Mouse (Mus musculus): ENCODE results near the gene Dlx2. TPM values are rescaled to one million over a fixed set of nuclear protein-coding genes. Genes with fewer than 3 reads are reported as not detected.
A peak's percentile ranks its signal among the peaks of the same experiment; 100 is the strongest.

Dlx2 gene
- 44.8 and 51.2 TPM in 2 replicates for polyA plus RNA-seq (2014; fragmentation: Nextera tagmentation; extraction: Ambion mirVana)

GRCm38 (mm10) chr2:71546640-71547071 is at the start of gene Dlx2:
Dlx2 (minus strand) TSS chr2:71546754.
- ATAC-seq (peak; percentile 82), DNase-seq (ENCODE audit: low spot score) (peak; percentile 90)
- H3K36me3 ChIP-seq (ENCODE audit: control insufficient read depth, insufficient read depth, low read length) = peaks cover 5% of the 10 kb centered on the region; the same call in 1 of the 2 replicates
- H3K4me2 ChIP-seq (ENCODE audit: low read length) = peak within 1 kb of the TSS; percentile 90
- peak within 1 kb of the TSS; percentile 95 for H3K27ac ChIP-seq (ENCODE audit: low read depth, low read length)
- under 1% methylated on average over 37 of the region's 37 CpGs for WGBS
- peaks cover 9% of the 10 kb centered on the region for H3K4me1 ChIP-seq (ENCODE audit: control insufficient read depth, insufficient read depth, low read length)
- no peaks in the 10 kb centered on the region for H3K9me3 ChIP-seq (replicated peaks; ENCODE audit: control insufficient read depth, low read length)
- peaks cover 39% of the 10 kb centered on the region for H3K27me3 ChIP-seq (replicated peaks; ENCODE audit: control insufficient read depth, insufficient read depth, low read length)
- peak within 1 kb of the TSS; percentile 66 for H3K4me3 ChIP-seq (ENCODE audit: low read depth, low read length)
- peak within 1 kb of the TSS; percentile 84 for H3K9ac ChIP-seq (ENCODE audit: low read length)

DNA sequence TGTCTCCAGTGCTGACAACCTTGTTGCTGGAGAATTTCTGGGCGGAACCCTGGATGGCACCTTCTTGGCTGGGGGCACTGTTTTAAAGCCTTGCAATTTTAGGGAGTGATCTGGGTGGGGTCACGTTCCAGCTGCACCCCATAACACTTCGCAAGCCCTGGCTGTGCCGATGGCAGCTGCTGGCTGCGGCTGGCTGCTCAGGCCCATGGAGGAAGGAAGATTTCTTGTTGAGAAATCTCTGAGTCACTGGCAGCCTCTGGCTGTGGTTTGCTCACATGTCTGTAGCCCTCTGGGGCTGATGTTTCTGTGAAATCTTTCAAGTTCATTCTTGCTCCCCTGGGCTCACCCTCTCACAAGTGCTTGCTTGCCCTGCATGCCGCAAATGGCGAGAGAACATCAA is 47.9 kb upstream of the Dlx2 start:
- no peak overlapping the region for H3K27ac ChIP-seq (ENCODE audit: low read depth, low read length)
- H3K4me3 ChIP-seq (ENCODE audit: low read depth, low read length) = no peak overlapping the region
- no peaks in the 10 kb centered on the region; the same call in 1 of the 2 replicates for H3K4me1 ChIP-seq (ENCODE audit: control insufficient read depth, insufficient read depth, low read length)
- H3K27me3 ChIP-seq (replicated peaks; ENCODE audit: control insufficient read depth, insufficient read depth, low read length) = no peaks in the 10 kb centered on the region
- no peak for ATAC-seq
- H3K9ac ChIP-seq (ENCODE audit: low read length) = no peak overlapping the region; the same call in 1 of the 2 replicates
- 83% methylated on average over 7 of the region's 7 CpGs for WGBS
- no peaks in the 10 kb centered on the region for H3K36me3 ChIP-seq (ENCODE audit: control insufficient read depth, insufficient read depth, low read length)
- no peaks in the 10 kb centered on the region for H3K9me3 ChIP-seq (replicated peaks; ENCODE audit: control insufficient read depth, low read length)
- DNase-seq (ENCODE audit: low spot score) = no peak
- H3K4me2 ChIP-seq (ENCODE audit: low read length) = no peak overlapping the region

DNA sequence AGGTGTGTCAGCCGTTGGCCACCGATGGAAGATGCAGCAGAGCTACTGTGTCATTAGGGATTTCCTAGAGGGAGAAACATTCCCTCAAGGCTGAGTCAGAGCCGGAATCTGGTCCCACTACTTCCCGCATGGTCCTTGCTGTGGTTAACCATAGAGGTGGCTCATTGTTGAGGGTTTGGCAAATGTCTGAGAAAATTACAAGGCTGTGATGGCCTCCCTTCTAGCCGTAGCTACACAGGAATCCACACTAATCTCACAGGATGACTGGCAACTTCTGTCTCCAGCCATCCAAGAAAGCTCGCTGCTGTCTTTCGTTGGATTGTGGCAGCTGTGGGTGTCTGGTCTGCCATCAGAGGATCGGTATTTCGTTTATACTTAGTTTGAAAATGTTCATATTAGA is 42.6 kb upstream of the Dlx2 start:
- no peak for DNase-seq (ENCODE audit: low spot score)

DNA sequence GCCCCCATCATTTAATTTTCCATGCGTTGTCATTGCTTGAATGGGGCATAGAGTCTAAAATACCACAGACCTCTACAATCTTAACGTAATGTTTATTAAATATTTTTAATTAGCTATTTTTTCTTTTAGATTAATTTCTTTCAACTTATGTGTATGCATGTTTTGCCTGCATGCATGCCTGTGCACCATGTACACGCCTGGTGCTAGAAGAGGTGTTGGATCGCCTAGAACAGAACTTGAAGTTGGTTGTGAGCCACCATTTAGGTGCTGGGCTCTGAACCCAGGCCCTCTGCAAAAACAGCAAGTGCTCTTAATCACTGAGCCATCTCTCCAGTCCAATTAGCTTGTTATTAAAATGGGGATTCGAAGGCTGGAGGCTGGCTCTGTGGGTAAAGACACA is 34.9 kb upstream of the Dlx2 start:
- Histone ChIP-seq H3K27me3 (replicated peaks; ENCODE audit: control insufficient read depth, insufficient read depth, low read length) (no peaks in the 10 kb centered on the region), H3K36me3 (ENCODE audit: control insufficient read depth, insufficient read depth, low read length) (no peaks in the 10 kb centered on the region), H3K27ac (ENCODE audit: low read depth, low read length) (no peak overlapping the region), H3K9me3 (replicated peaks; ENCODE audit: control insufficient read depth, low read length) (no peaks in the 10 kb centered on the region), H3K4me3 (ENCODE audit: low read depth, low read length) (peak overlapping the region; percentile 48), H3K4me1 (ENCODE audit: control insufficient read depth, insufficient read depth, low read length) (peaks cover 3% of the 10 kb centered on the region; the same call in 1 of the 2 replicates), H3K9ac (ENCODE audit: low read length) (peak overlapping the region; percentile 68), H3K4me2 (ENCODE audit: low read length) (peak overlapping the region; percentile 91)
- peak; percentile 35; the same call in 1 of the 2 replicates for ATAC-seq
- WGBS = 45% methylated on average over 5 of the region's 5 CpGs
- no peak for DNase-seq (ENCODE audit: low spot score)

More for the DNA sequence above, 42.6 kb upstream of the Dlx2 start:
- no peaks in the 10 kb centered on the region for H3K36me3 ChIP-seq (ENCODE audit: control insufficient read depth, insufficient read depth, low read length)
- H3K4me2 ChIP-seq (ENCODE audit: low read length) = no peak overlapping the region
- 88% methylated on average over 9 of the region's 9 CpGs for WGBS
- no peak overlapping the region for H3K9ac ChIP-seq (ENCODE audit: low read length)
- no peaks in the 10 kb centered on the region for H3K4me1 ChIP-seq (ENCODE audit: control insufficient read depth, insufficient read depth, low read length)
- H3K9me3 ChIP-seq (replicated peaks; ENCODE audit: control insufficient read depth, low read length) = no peaks in the 10 kb centered on the region
- no peak overlapping the region for H3K27ac ChIP-seq (ENCODE audit: low read depth, low read length)
- no peak for ATAC-seq
- no peaks in the 10 kb centered on the region for H3K27me3 ChIP-seq (replicated peaks; ENCODE audit: control insufficient read depth, insufficient read depth, low read length)
- H3K4me3 ChIP-seq (ENCODE audit: low read depth, low read length) = no peak overlapping the region

DNA sequence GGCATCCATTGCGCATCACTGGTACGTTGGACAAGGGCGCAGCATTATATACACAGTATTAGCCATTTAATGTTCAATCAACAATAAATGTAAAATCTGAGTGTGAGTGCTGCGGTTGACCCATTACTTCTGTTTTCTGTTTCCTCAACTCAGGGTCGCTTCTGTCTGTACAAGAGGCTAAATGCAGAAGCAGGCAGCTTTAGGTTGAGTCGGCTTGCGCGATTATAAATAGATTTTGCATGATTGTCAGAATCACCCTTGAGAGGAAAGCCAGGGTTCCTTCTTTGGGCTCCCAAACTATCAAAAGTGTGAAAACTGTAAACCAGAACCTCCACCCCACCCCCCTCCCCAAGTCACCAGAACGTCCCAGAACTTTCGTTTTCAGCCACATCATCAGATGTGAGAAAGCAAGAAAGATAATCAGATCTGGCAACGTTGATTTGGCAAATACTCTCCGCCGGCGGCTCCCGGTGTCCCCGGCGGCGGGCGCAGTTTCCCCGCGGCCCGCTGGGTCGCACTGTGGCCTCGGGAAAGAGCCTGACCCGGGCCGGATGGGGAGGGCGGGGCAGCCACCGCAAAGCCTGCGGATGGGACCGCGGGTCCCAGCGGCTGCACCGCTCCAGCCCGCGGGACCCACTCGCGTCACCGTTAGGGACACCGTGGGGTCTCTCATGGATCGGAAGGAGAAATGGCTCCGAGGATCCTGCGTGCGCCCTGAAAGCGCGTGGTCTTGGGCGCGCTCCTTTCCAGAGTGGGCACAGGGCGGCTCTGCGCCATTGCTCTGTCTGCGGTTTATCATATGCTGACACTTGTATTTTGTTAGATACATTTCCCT is 34.3 kb upstream of the Dlx2 start:
- H3K36me3 ChIP-seq (ENCODE audit: control insufficient read depth, insufficient read depth, low read length) = no peaks in the 10 kb centered on the region
- no peaks in the 10 kb centered on the region for H3K27me3 ChIP-seq (replicated peaks; ENCODE audit: control insufficient read depth, insufficient read depth, low read length)
- H3K4me3 ChIP-seq (ENCODE audit: low read depth, low read length) = peak overlapping the region; percentile 48
- WGBS = 12% methylated on average over 50 of the region's 50 CpGs
- peak; percentile 69 for DNase-seq (ENCODE audit: low spot score)
- H3K4me1 ChIP-seq (ENCODE audit: control insufficient read depth, insufficient read depth, low read length) = peaks cover 3% of the 10 kb centered on the region; the same call in 1 of the 2 replicates
- H3K9me3 ChIP-seq (replicated peaks; ENCODE audit: control insufficient read depth, low read length) = no peaks in the 10 kb centered on the region
- H3K27ac ChIP-seq (ENCODE audit: low read depth, low read length) = no peak overlapping the region
- peak overlapping the region; percentile 68 for H3K9ac ChIP-seq (ENCODE audit: low read length)
- peak; percentile 92 for ATAC-seq
- H3K4me2 ChIP-seq (ENCODE audit: low read length) = peak overlapping the region; percentile 91

- H3K4me3 ChIP-seq (ENCODE audit: low read depth, low read length) = no peak overlapping the region
- no peak overlapping the region for H3K27ac ChIP-seq (ENCODE audit: low read depth, low read length)
- no peak for ATAC-seq
- H3K27me3 ChIP-seq (replicated peaks; ENCODE audit: control insufficient read depth, insufficient read depth, low read length) = no peaks in the 10 kb centered on the region
- no peaks in the 10 kb centered on the region for H3K9me3 ChIP-seq (replicated peaks; ENCODE audit: control insufficient read depth, low read length)
- no peak for DNase-seq (ENCODE audit: low spot score)
- peaks cover 3% of the 10 kb centered on the region; the same call in 1 of the 2 replicates for H3K4me1 ChIP-seq (ENCODE audit: control insufficient read depth, insufficient read depth, low read length)
- 93% methylated on average over 2 of the region's 2 CpGs for WGBS
- no peak overlapping the region for H3K9ac ChIP-seq (ENCODE audit: low read length)
- H3K36me3 ChIP-seq (ENCODE audit: control insufficient read depth, insufficient read depth, low read length) = no peaks in the 10 kb centered on the region
- no peak overlapping the region for H3K4me2 ChIP-seq (ENCODE audit: low read length)
Observed at GRCm38 (mm10) chr2:71577059-71577458, 30.5 kb upstream of the Dlx2 start.

DNA sequence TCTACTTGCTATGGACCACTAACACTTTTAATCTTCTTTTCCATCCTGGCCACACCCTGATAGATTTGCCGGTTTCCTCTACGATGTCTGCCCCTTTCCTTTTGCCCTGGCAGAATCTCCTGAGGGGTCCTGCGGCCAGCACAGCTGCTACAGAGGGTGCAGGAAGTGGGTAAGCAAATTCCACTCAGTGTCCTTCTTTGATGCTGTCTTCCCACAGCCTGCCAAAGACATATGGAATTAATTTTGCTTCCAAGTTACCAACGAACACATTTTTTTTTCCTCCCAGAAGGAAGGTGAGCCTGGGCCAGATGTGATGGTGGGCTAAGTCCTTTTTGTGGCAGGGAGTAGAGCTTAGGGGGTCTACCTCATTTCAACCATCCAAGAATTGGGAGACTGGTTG is 27.2 kb upstream of the Dlx2 start:
- no peaks in the 10 kb centered on the region for H3K9me3 ChIP-seq (replicated peaks; ENCODE audit: control insufficient read depth, low read length)
- no peak for DNase-seq (ENCODE audit: low spot score)
- H3K27me3 ChIP-seq (replicated peaks; ENCODE audit: control insufficient read depth, insufficient read depth, low read length) = no peaks in the 10 kb centered on the region
- ATAC-seq = no peak
- H3K4me1 ChIP-seq (ENCODE audit: control insufficient read depth, insufficient read depth, low read length) = no peaks in the 10 kb centered on the region
- H3K4me3 ChIP-seq (ENCODE audit: low read depth, low read length) = no peak overlapping the region
- 77% methylated on average over 4 of the region's 4 CpGs for whole genome bisulfite sequencing
- no peak overlapping the region for H3K4me2 ChIP-seq (ENCODE audit: low read length)
- H3K27ac ChIP-seq (ENCODE audit: low read depth, low read length) = no peak overlapping the region
- no peaks in the 10 kb centered on the region for H3K36me3 ChIP-seq (ENCODE audit: control insufficient read depth, insufficient read depth, low read length)
- no peak overlapping the region for H3K9ac ChIP-seq (ENCODE audit: low read length)

DNA sequence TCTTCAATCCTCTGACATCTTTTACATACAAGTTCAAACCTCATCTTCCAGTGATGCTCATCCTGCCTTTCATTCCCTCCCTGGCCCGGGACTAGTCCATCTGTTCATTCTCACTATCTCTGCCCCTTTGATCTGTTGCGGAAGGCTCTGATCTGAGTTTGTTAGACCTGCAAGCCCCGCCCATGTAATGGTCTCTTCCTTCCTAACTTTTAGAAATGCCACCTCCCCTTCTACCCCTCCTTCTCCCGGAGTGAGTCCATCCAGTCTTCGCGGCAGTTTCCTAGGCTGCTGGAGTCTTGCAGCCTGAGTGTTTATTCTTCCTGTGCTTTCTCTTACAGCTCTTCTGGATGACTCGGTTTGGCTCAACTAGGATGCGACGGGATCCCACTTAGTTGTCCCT is 19.9 kb upstream of the Dlx2 start:
- Histone ChIP-seq H3K4me1 (ENCODE audit: control insufficient read depth, insufficient read depth, low read length) (no peaks in the 10 kb centered on the region), H3K9me3 (replicated peaks; ENCODE audit: control insufficient read depth, low read length) (no peaks in the 10 kb centered on the region), H3K27me3 (replicated peaks; ENCODE audit: control insufficient read depth, insufficient read depth, low read length) (no peaks in the 10 kb centered on the region), H3K27ac (ENCODE audit: low read depth, low read length) (no peak overlapping the region), H3K9ac (ENCODE audit: low read length) (no peak overlapping the region), H3K4me3 (ENCODE audit: low read depth, low read length) (no peak overlapping the region), H3K4me2 (ENCODE audit: low read length) (no peak overlapping the region), H3K36me3 (ENCODE audit: control insufficient read depth, insufficient read depth, low read length) (no peaks in the 10 kb centered on the region)
- DNase-seq (ENCODE audit: low spot score) = no peak
- ATAC-seq = no peak
- 87% methylated on average over 9 of the region's 9 CpGs for WGBS

- H3K4me3 ChIP-seq (ENCODE audit: low read depth, low read length) = no peak overlapping the region
- H3K9ac ChIP-seq (ENCODE audit: low read length) = no peak overlapping the region
- no peaks in the 10 kb centered on the region for H3K36me3 ChIP-seq (ENCODE audit: control insufficient read depth, insufficient read depth, low read length)
- H3K27ac ChIP-seq (ENCODE audit: low read depth, low read length) = no peak overlapping the region
- WGBS = 66% methylated on average over 5 of the region's 5 CpGs
- no peaks in the 10 kb centered on the region; the same call in 1 of the 2 replicates for H3K4me1 ChIP-seq (ENCODE audit: control insufficient read depth, insufficient read depth, low read length)
- H3K27me3 ChIP-seq (replicated peaks; ENCODE audit: control insufficient read depth, insufficient read depth, low read length) = peaks cover 18% of the 10 kb centered on the region; the same call in 1 of the 2 replicates
- ATAC-seq = no peak
- H3K4me2 ChIP-seq (ENCODE audit: low read length) = no peak overlapping the region
- H3K9me3 ChIP-seq (replicated peaks; ENCODE audit: control insufficient read depth, low read length) = 0 out of 2 replicates have a peak, but pooled peaks cover 3% of the 10 kb centered on the region
- no peak for DNase-seq (ENCODE audit: low spot score)
Observed at GRCm38 (mm10) chr2:71556071-71556470, 9.5 kb upstream of the Dlx2 start.

Measured in forebrain, embryonic 14.5 days (tissue).